Mouse (Mus musculus): ENCODE measurements at regions not wholly inside any gene's neighbourhood (a gene's known extent, or its start where the extent isn't known, plus 50 kb on each side); places are given as distances from the start of the nearest gene placed in this dataset.

GRCm38 (mm10) chr5:111944273-111944971 is 210.7 kb downstream of the Gm26897 start:
- in situ Hi-C loops (cut with MboI, MseI) = no loop called here

- in situ Hi-C loops (cut with MboI, MseI) = no loop called here
These were observed 211.2 kb downstream of the Gm26897 start for GRCm38 (mm10) chr5:111944972-111945285.

GRCm38 (mm10) chr5:111946281-111946680 is 212.6 kb downstream of the Gm26897 start:
- in situ Hi-C loops (cut with MboI, MseI) = no loop called here

- in situ Hi-C loops (cut with MboI, MseI) = no loop called here
These were observed 224.0 kb downstream of the Gm26897 start for GRCm38 (mm10) chr5:111957698-111958097.

- in situ Hi-C loops (cut with MboI, MseI) = no loop called here
These were observed 224.5 kb downstream of the Gm26897 start for GRCm38 (mm10) chr5:111958226-111958625.

- in situ Hi-C loops (cut with MboI, MseI) = no loop called here
These were observed 231.6 kb downstream of the Gm26897 start for GRCm38 (mm10) chr5:111965311-111965710.

GRCm38 (mm10) chr5:111968121-111968520 is 234.4 kb downstream of the Gm26897 start:
- in situ Hi-C loops (cut with MboI, MseI) = no loop called here

GRCm38 (mm10) chr5:111968701-111969100 is 235.0 kb downstream of the Gm26897 start:
- in situ Hi-C loops (cut with MboI, MseI) = no loop called here

- in situ Hi-C loops (cut with MboI, MseI) = no loop called here
These were observed 237.5 kb downstream of the Gm26897 start for GRCm38 (mm10) chr5:111971193-111971592.

GRCm38 (mm10) chr5:111971952-111972351 is 238.2 kb downstream of the Gm26897 start:
- in situ Hi-C loops (cut with MboI, MseI) = no loop called here

GRCm38 (mm10) chr5:111975686-111976085 is 242.0 kb downstream of the Gm26897 start:
- in situ Hi-C loops (cut with MboI, MseI) = no loop called here

GRCm38 (mm10) chr5:111979601-111980000 is 245.9 kb downstream of the Gm26897 start:
- in situ Hi-C loops (cut with MboI, MseI) = no loop called here

GRCm38 (mm10) chr5:111982106-111982505 is 248.4 kb downstream of the Gm26897 start:
- in situ Hi-C loops (cut with MboI, MseI) = no loop called here

- in situ Hi-C loops (cut with MboI, MseI) = no loop called here
These were observed 252.3 kb downstream of the Gm26897 start for GRCm38 (mm10) chr5:111985997-111986396.

GRCm38 (mm10) chr5:111987036-111987435 is 253.3 kb downstream of the Gm26897 start:
- in situ Hi-C loops (cut with MboI, MseI) = no loop called here

GRCm38 (mm10) chr5:111991805-111992204 is 258.1 kb downstream of the Gm26897 start:
- in situ Hi-C loops (cut with MboI, MseI) = no loop called here

- in situ Hi-C loops (cut with MboI, MseI) = no loop called here
These were observed 259.1 kb downstream of the Cryba4 start for GRCm38 (mm10) chr5:111993221-111993620.

GRCm38 (mm10) chr5:111993930-111994329 is 258.4 kb downstream of the Cryba4 start:
- in situ Hi-C loops (cut with MboI, MseI) = no loop called here

GRCm38 (mm10) chr5:111996806-111997205 is 255.5 kb downstream of the Cryba4 start:
- in situ Hi-C loops (cut with MboI, MseI) = no loop called here

- in situ Hi-C loops (cut with MboI, MseI) = loop anchor here (5.0 kb wide), 1 partner anchor 50 kb away; no protein-coding TSS in a partner anchor
These were observed 250.3 kb downstream of the Cryba4 start for GRCm38 (mm10) chr5:112001742-112002701.

GRCm38 (mm10) chr5:112002856-112003660 is 249.3 kb downstream of the Cryba4 start:
- in situ Hi-C loops (cut with MboI, MseI) = loop anchor here (5.0 kb wide), 1 partner anchor 49 kb away; no protein-coding TSS in a partner anchor

GRCm38 (mm10) chr5:112004041-112004440 is 248.3 kb downstream of the Cryba4 start:
- in situ Hi-C loops (cut with MboI, MseI) = loop anchor here (5.0 kb wide), 1 partner anchor 48 kb away; no protein-coding TSS in a partner anchor

Data from T-helper 1 cell (primary cell).